Mouse (Mus musculus) limb, embryonic 11.5 days (tissue): ENCODE results near the gene Chaf1a. TPM values are rescaled to one million over a fixed set of nuclear protein-coding genes. Genes with fewer than 3 reads are reported as not detected.
A peak's percentile ranks its signal among the peaks of the same experiment; 100 is the strongest.

Source experiments
- ATAC-seq: fragments of 200-750 bp; cut with Nextera tagmentation; 2 replicates; pipeline ENCODE4 v1.8.0; 2017; ENCODE audit warnings: low read depth; ENCODE audit not compliant: insufficient number of reproducible peaks, low FRiP score, low TSS enrichment
- DNase-seq: peaks from one replicate; pipeline ENCODE4 v3.0.0-alpha.2; 2015; ENCODE audit warnings: low spot score
- H3K27ac ChIP-seq: fragments of 300-500 bp; sonication (generic); replicated peaks from 2 replicates; pipeline ENCODE4 v1.5.1; 2014; ENCODE audit warnings: low read depth, mild to moderate bottlenecking, low read length
- H3K27me3 ChIP-seq: fragments of 300-500 bp; sonication (generic); 2 replicates; pipeline ENCODE4 v1.6.1; 2014; ENCODE audit warnings: mild to moderate bottlenecking, low read length, mixed read lengths; ENCODE audit not compliant: control insufficient read depth, insufficient read depth
- H3K36me3 ChIP-seq: fragments of 300-500 bp; sonication (generic); 2 replicates; pipeline ENCODE4 v1.6.1; 2014; ENCODE audit warnings: mild to moderate bottlenecking, low read length, moderate library complexity, mixed read lengths; ENCODE audit not compliant: control insufficient read depth, insufficient read depth
- H3K4me1 ChIP-seq: fragments of 300-500 bp; sonication (generic); 2 replicates; pipeline ENCODE4 v1.6.1; 2014; ENCODE audit warnings: low read length, mixed read lengths; ENCODE audit not compliant: control insufficient read depth, insufficient read depth
- H3K4me2 ChIP-seq: fragments of 300-500 bp; sonication (generic); 2 replicates; pipeline ENCODE4 v1.6.1; 2014; ENCODE audit warnings: low read depth, mild to moderate bottlenecking, moderate library complexity; ENCODE audit not compliant: severe bottlenecking
- H3K4me3 ChIP-seq: fragments of 300-500 bp; sonication (generic); 2 replicates; pipeline ENCODE4 v1.5.1; 2014; ENCODE audit warnings: low read depth, low read length
- H3K9ac ChIP-seq: fragments of 300-500 bp; sonication (generic); 2 replicates; pipeline ENCODE4 v1.6.1; 2014; ENCODE audit warnings: mild to moderate bottlenecking, low read length
- H3K9me3 ChIP-seq: fragments of 300-500 bp; sonication (generic); 2 replicates; pipeline ENCODE4 v1.6.1; 2016; ENCODE audit warnings: low read length; ENCODE audit not compliant: control insufficient read depth
- WGBS: fragments of 180-500 bp; shearing (Covaris S2); extraction: QIAGEN DNeasy Blood & Tissue Kit; methylation state at CpG from one replicate; pipeline ENCODE4 v1.1.7; 2014; 5-methylcytosine and 5-hydroxymethylcytosine counted together
- polyA plus RNA-seq: library from polyadenylated mRNA; unstranded; fragments of >200 nt; fragmentation: Nextera tagmentation; extraction: Ambion mirVana; gene quantifications from 2 replicates; pipeline ENCODE4 v1.2.1, GENCODE M21; 2014

The Chaf1a gene
- polyA plus RNA-seq, 1 experiment from 2014 or later, result 32.7 TPM

- peaks cover 3% of the 10 kb centered on the region; the same call in 1 of the 2 replicates for H3K36me3 ChIP-seq
- H3K27me3 ChIP-seq, result no peaks in the 10 kb centered on the region
- 73% methylated on average over 2 of the region's 2 CpGs for WGBS
- no peaks in the 10 kb centered on the region for H3K4me1 ChIP-seq
- DNase-seq (no peak), ATAC-seq (no peak)
- H3K4me2 ChIP-seq, result no peak overlapping the region
- H3K9ac ChIP-seq, result no peak overlapping the region
- H3K4me3 ChIP-seq, result no peak overlapping the region
- no peak overlapping the region for H3K27ac ChIP-seq
- no peaks in the 10 kb centered on the region for H3K9me3 ChIP-seq
These were observed 67.5 kb downstream of the Chaf1a start for GRCm38 (mm10) chr17:56107736-56108135.

DNA sequence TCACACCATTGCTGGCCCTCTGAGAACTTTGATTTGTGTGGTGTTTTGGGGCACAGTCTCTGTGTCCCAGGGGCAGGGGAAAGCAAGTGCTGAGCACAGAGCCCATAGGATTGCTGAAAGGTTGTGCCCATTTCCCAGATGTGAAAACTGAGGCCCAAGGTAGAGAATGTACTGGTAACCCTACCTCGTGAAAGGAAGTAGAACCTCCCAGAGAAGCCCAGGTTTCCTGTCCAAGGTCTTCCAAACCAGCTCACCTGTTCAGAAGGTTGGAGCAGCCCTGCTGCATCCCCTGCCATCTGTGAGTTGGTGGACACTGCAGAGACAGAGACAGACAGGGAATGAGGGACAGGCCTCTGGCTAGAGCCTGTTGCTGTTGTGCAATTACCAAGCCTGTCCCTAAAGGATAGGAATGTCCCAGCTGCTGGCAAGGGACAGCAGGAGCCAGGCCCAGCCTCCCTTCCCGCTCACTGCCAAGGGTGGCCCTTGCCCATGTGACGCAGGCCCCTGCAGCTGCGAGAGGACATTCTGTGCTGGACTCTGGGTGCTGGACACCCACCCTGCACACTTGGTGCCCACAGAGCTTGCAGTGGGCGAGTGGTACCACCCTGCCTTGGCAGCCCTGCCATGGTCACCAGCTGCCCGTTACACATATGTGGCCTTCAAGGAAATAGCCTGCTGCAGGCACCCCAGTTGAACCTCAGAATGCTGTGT, 68.2 kb downstream of the Chaf1a start:
- H3K36me3 ChIP-seq, result no peaks in the 10 kb centered on the region
- H3K4me2 ChIP-seq, result no peak overlapping the region
- H3K27ac ChIP-seq, result no peak overlapping the region
- no peak overlapping the region for H3K4me3 ChIP-seq
- no peaks in the 10 kb centered on the region for H3K27me3 ChIP-seq
- H3K9ac ChIP-seq, result no peak overlapping the region
- whole genome bisulfite sequencing, result 77% methylated on average over 6 of the region's 6 CpGs
- ATAC-seq (no peak), DNase-seq (no peak)
- no peaks in the 10 kb centered on the region for H3K4me1 ChIP-seq
- H3K9me3 ChIP-seq, result no peaks in the 10 kb centered on the region

- no peak within 1 kb of the TSS for H3K27ac ChIP-seq
- H3K4me1 ChIP-seq, result no peaks in the 10 kb centered on the region
- H3K36me3 ChIP-seq, result no peaks in the 10 kb centered on the region
- H3K4me3 ChIP-seq, result no peak within 1 kb of the TSS
- H3K9me3 ChIP-seq, result no peaks in the 10 kb centered on the region
- no peaks in the 10 kb centered on the region for H3K27me3 ChIP-seq
- no peak within 1 kb of the TSS for H3K4me2 ChIP-seq
- DNase-seq, result no peak
- no peak within 1 kb of the TSS for H3K9ac ChIP-seq
- WGBS, result 61% methylated on average over 10 of the region's 10 CpGs
- ATAC-seq, result peak; percentile 19; the same call in 1 of the 2 replicates
These were observed 69.2 kb downstream of the Chaf1a start, which contains the start of gene Plin4 for GRCm38 (mm10) chr17:56109219-56110051. TSS of gene Plin4 (minus strand) at chr17:56109803.

DNA sequence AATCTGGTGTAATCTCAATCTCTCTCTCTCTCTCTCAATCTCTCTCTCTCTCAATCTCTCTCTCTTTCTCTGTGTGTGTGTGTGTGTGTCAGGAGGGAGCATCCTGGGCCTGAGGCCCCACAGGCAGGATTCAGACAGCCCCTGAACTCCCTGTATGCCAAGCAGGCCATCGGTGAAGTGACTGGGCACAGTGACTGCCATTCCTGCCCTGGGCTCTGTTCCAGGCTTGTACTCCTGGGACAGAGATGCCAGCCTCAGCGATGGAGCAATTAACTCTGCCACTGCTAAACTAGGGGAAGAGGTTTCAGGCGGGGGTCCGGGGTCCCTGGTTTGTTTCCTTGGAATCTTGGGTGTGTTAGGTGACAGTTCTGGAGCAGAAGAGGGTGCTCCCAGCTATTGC, 70.3 kb downstream of the Chaf1a start:
- H3K4me3 ChIP-seq, result no peak overlapping the region
- 66% methylated on average over 4 of the region's 4 CpGs for WGBS
- no peak overlapping the region for H3K27ac ChIP-seq
- ATAC-seq (no peak), DNase-seq (no peak)
- no peak overlapping the region for H3K9ac ChIP-seq
- no peaks in the 10 kb centered on the region for H3K4me1 ChIP-seq
- H3K36me3 ChIP-seq, result no peaks in the 10 kb centered on the region
- no peaks in the 10 kb centered on the region for H3K9me3 ChIP-seq
- no peaks in the 10 kb centered on the region for H3K27me3 ChIP-seq
- H3K4me2 ChIP-seq, result no peak overlapping the region

- Histone ChIP-seq H3K27me3 (no peaks in the 10 kb centered on the region), H3K36me3 (no peaks in the 10 kb centered on the region), H3K4me3 (no peak overlapping the region), H3K4me2 (no peak overlapping the region), H3K9ac (no peak overlapping the region), H3K27ac (no peak overlapping the region), H3K4me1 (no peaks in the 10 kb centered on the region), H3K9me3 (no peaks in the 10 kb centered on the region)
- 46% methylated on average over 1 of the region's 1 CpGs for WGBS
- no peak for DNase-seq
- ATAC-seq, result no peak
These were observed 70.8 kb downstream of the Chaf1a start for GRCm38 (mm10) chr17:56111021-56111420.

GRCm38 (mm10) chr17:56111864-56112263, 71.6 kb downstream of the Chaf1a start:
- no peak overlapping the region for H3K9ac ChIP-seq
- H3K27me3 ChIP-seq, result 0 out of 2 replicates have a peak, but pooled peaks cover under 1% of the 10 kb centered on the region
- 0 out of 2 replicates have a peak, but pooled peaks have one; percentile 27 for ATAC-seq
- no peak overlapping the region for H3K27ac ChIP-seq
- no peak overlapping the region for H3K4me3 ChIP-seq
- no peaks in the 10 kb centered on the region for H3K4me1 ChIP-seq
- H3K9me3 ChIP-seq, result no peaks in the 10 kb centered on the region
- WGBS, result 39% methylated on average over 5 of the region's 5 CpGs
- DNase-seq, result peak; percentile 82
- no peak overlapping the region for H3K4me2 ChIP-seq
- no peaks in the 10 kb centered on the region for H3K36me3 ChIP-seq

DNA sequence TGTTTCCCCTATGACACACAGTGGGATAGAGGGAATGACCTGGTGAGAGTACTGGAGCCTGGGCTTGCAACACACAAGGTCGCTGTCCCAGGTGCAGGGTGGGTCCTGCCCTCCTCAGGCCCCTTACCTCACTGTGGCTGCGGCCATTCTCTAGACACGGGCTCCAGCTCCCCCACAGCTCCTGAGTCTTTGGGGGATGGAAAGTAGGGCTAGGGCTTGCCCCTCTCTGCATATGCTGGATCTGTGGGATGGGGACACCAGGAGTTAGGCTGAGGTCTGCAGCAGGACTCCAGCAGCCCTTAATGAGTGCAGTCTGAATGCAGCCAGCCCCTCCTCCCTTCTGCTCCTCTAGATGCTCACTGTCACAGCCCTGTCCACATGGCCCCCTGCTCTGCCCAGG, 72.5 kb downstream of the Chaf1a start:
- Histone ChIP-seq H3K9me3 (no peaks in the 10 kb centered on the region), H3K9ac (no peak overlapping the region), H3K4me1 (peaks cover 5% of the 10 kb centered on the region; the same call in 1 of the 2 replicates), H3K36me3 (no peaks in the 10 kb centered on the region), H3K4me3 (no peak overlapping the region), H3K27me3 (0 out of 2 replicates have a peak, but pooled peaks cover 6% of the 10 kb centered on the region), H3K4me2 (no peak overlapping the region), H3K27ac (no peak overlapping the region)
- ATAC-seq (no peak), DNase-seq (no peak)
- WGBS, result 64% methylated on average over 3 of the region's 3 CpGs

- Histone ChIP-seq H3K4me2 (no peak overlapping the region), H3K27ac (no peak overlapping the region), H3K4me3 (no peak overlapping the region), H3K4me1 (peaks cover 10% of the 10 kb centered on the region), H3K27me3 (peaks cover 37% of the 10 kb centered on the region), H3K9me3 (no peaks in the 10 kb centered on the region), H3K9ac (no peak overlapping the region), H3K36me3 (no peaks in the 10 kb centered on the region)
- 82% methylated on average over 10 of the region's 10 CpGs for WGBS
- no peak for DNase-seq
- no peak for ATAC-seq
These were observed 76.0 kb downstream of the Chaf1a start for GRCm38 (mm10) chr17:56116193-56116592.
